Mouse (Mus musculus) adipocyte (in vitro differentiated cells): Measurements from ENCODE around the gene Alyref.

ENCODE experiments used
- DNase-seq: peaks from one replicate; pipeline ENCODE4 v3.0.0-alpha.2; 2016; ENCODE audit warnings: low spot score

Alyref gene

DNA sequence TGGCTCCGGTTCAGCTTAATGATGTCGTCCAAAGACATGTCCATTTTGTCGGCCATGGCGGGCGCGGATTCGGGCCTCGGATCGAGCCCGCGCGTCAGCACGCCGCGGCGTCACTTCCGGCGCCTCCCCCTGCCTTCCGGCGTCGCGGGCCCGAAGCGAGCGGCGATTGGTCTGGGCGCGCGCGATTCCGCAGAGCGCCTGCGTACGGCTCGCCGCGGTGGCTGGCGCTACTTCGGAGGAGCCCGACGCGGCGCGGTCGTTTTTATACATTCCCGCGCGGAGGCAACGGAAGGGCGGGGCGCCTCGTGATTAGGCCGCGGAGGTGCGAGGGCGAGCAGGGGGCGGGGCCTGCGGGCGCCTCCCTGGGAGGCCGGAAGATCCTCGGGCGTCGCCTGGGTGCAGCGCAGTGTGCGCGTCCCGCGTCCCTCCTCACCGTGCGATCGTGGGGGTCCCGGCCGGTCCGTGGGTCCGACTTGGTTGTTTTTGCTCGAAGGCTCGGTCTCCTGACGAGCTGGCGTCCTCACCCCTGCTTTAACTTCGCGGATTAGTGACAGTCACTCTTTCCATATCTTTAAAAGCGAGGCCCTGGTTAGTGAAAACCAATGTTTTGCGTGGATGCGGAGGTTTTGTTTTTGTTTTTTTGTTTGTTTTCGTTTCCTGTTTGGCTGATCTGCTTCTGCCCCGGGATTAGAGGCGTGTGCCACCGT is at the start of gene Alyref, which contains the start of gene Anapc11:
TSS of gene Alyref (minus strand) at position 83 of the 707 bp plus-strand sequence.
TSS of gene Anapc11 (plus strand) at position 139 of the 707 bp plus-strand sequence.
- DNase-seq, result peak; percentile 94

DNA sequence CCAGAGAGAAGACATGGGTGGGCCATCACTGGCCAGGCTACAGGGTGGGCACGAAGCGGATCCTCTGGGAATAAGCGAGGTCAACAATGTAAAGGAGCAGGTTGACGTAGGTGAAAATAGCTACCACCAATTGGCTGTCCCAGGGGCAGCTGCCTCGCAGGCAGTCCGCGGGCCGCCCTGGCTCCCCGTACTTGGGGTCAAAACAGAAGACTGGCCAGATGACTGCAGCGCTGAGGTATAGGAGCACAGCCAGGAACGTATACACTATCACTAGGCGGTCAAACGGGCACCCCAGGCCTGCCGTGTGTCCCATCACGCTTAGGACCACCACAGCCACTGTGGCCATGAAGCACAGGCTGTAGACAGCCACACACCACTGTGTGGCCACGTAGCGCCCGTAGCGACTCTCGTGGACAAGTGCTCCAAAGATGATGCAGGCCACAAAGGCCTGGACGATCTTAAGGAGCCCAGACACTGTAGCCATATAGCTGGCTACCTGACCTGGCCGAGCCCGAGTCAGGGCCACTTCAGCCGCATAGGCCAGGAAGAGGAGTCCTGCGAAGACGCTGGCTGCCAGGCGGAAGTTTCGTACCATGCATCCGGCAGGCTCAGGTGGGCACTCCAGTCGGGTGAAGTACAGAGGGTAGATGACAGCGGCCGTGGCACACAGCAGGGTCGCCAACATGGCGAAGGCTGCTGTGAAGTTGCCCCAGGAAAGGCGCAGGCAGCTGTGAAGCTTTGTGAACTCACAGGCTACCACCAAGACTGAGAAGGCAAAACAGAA is 49.1 kb upstream of the Alyref start:
- no peak for DNase-seq

DNA sequence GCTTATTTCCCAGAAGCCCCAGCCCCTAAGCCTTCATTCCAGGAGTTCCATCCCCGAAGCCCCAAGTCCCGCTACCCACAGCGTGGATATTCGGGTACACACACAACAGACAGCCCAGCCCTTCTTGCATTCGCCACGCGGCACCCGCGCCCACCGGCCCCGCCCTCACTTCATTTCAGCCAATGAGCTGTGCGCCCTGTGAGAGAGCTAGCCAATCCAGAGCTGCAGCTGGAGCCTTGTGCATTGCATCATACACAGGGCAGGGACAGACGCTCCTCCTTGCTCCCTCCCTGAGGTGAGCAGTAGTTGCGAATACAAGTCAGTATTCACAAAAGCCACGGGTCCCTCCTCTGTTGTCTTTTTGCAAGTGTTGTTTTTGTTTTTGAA is 45.4 kb upstream of the Alyref start, which contains the start of gene Pycr1:
TSS of gene Pycr1 (minus strand) at position 169 of the 387 bp plus-strand sequence.
- DNase-seq, result peak; percentile 90

DNA sequence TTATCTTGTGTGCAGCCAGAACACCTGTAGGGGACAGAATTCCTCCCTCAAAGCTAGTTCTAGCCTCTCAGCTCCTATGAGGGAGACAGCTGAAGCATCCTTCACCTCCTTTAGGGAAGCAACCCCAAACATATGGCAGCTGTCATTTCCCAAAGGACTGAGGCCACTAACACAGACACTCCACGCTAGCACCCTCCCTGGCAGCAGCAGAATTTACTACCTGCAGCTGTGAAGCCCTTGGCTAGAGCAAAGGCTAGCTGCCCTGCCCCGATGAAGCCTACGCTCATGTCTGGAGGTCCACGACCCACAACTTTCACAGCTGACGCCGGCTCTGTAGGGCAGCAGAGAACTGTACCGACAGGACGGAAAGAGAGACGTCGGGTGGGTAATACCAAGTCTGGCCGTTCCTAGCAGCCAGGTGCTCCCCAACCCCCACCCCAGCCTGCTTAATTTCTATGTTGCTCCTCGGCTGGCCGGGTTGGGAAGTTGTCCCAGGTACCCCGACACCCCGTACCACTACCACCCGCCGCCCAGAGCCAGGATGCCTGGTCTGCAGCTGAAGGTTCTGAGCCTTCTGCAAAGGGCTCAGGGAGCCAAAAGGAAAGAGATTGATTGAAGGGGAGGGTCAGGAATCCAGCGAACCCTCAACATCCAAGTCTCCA is 44.9 kb upstream of the Alyref start:
- no peak for DNase-seq

DNA sequence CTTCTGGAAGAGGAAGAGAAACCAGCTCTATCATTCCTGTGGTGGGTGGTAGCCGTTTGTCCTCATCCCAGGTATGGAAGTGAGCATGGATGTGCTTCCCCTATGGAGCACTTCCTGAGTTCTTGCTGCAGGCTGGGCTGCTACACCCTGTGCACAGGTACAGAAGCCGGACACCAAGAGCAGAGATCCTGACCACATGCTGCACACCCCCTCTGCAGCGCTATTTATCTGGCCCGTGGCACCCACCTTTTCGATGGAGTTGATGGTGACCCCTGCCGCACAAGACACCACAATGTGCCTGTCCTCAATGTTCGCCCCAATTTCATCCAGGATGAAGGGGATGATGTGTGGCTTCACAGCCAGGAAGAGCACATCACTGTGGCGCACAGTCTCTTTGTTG is 43.7 kb upstream of the Alyref start:
- no peak for DNase-seq

DNA sequence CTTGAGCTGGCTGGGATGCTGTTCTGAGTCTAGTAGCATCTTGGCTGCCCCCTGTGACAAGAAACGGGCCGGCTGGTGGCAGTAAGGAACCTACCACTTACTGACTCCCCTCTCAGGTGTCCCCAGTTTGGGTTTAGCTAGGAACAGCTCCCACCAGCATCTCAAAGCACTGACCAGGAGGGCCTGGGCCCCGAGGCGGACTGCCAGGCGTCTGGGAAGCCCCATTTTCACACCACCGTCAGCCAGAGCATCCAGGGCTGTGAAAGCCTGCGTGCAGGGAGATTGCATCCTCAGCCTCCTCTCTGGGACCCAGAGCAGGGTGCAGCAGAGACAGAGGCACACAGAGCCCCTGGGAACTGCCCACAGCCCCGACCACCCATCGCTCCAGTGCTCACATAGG is 43.1 kb upstream of the Alyref start:
- DNase-seq, result no peak

DNA sequence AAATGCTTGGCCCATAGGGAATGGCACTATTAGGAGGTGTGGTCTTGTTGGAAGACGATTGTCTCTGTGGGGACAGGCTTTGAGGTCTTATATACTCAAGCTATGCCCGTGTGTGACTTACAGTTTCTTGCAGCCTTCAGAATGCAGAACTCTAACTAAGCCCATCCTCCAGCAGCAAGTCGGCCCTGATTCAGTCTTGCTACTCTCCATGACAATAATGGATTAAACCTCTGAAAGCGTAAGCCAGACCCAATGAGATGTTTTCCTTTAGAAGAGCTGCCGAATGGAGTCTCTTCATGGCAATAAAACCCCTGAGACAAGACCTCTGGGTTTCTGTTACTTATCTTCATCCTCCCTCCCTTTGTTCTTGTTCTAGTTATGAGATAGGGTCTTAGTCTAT is 36.6 kb upstream of the Alyref start:
- DNase-seq, result no peak

DNA sequence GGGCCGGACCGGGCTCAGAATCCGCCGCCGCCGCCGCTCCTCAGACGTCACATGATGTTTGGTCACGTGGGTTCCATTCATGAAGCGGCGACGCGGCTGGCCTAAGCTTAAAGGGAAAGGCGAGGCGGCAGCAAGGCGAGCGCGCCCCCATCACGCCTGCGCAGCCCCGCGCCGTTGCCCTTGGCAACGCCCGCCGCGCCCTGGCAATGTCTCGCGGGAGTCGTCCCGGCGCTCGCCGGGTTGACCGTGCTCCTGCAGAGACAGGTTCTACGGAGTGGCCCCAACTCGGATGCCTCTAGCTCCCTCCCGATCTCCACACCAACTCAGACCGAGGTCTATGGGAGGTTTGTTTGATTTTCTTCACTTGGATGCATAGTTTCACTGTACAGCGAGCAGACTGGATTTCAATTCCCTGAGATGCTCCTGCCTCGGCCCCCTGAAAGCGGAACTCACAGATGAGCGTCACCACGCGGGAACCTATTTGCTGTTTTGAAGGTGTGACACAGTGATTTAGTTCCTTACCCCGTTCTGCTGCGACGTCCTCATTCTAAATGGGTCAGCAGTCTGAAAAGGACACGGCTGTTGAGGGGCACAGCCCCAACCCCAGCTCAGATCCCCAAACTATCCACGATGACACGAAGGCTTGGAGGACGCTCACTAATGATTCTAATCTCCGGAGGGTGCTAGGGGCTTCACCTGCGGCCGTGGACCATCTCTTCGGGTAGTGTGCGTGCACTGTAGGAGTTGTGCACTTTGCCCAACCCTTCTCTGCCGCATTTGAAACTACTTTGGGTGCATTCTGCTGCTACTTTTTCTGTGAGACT is 35.6 kb upstream of the Alyref start, which contains the start of gene Mafg:
TSS of gene Mafg (minus strand) at position 81 of the 824 bp plus-strand sequence.
- DNase-seq, result peak; percentile 97

DNA sequence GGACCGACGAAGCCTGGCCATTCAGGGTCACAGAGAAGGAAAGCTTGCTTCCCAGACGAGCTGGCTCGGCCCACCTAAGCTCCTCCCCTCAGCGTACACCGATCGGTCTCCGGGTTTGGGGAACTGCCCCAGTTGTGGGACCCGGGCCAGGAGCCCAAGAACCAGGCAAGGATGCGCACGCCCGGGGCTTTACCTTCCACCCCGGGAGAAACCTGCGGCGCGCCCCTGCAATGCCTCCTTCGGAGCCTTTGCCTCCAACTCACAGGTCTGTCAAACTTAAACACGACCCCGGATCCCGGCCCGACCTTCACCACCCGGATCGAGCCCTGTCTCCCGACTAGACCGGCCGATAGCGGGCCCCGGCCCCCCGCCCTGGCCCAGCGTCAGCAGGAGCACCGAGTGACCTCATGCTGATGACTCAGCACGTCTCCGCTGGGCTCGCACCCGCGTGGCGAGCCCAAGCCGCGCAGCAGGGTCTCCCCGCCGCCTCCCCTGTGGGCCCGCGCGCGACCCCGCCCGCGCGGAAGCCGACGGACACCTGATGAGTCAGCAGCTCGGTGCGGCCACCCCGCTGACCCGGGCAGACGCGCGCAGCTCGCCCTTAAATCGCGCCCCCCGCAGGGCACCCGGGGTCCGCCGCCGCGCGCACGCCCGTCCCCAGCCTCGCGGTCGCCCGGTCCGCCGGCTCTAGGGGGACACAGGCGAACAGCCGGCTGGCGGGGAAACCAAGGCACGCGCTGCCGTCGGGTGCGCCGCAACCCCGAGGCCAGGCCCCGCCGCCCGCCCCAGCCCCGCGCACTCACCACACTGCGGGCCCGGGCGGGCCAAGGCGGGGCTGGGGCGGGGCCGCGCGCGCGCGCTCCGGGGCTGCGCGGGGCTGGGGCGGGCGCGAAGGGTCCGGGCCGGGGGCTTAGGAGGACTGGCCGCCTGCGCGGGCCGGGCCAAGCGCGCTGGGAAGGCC is 34.7 kb upstream of the Alyref start:
- DNase-seq, result peak; percentile 83

DNA sequence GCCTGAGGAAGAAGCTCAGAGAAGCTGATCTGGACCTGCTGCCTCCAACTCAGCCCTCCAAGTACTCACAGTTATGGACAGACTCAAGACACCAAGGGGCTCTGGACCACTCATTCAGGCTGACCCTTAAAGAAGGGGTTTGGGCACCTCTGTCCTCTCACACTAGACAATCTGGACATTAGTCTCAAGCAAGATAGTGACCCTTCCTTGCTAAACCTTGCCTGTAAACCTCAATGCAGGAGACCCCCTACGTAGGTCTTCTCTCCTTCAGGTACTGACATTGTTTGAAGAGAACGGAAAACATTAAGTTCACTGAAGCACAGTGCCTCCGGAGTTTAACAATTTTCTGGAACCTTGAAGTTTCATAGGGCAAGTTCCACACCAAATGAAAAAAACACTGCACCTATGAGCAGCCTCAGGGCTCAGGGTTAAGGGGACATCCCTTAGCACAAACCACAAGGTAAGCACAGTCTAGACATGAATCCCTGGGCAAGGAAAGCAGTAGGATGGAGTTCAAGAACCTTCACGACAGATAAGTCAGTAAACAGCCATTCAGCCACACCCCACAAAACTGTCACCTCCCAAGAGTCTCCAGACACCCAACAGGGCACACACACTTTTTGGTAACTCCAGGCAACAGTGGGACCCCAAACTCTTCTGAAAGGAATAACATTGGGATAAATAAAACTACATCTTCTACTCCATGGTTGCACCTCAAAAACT is 33.7 kb upstream of the Alyref start:
- peak; percentile 29 for DNase-seq

DNA sequence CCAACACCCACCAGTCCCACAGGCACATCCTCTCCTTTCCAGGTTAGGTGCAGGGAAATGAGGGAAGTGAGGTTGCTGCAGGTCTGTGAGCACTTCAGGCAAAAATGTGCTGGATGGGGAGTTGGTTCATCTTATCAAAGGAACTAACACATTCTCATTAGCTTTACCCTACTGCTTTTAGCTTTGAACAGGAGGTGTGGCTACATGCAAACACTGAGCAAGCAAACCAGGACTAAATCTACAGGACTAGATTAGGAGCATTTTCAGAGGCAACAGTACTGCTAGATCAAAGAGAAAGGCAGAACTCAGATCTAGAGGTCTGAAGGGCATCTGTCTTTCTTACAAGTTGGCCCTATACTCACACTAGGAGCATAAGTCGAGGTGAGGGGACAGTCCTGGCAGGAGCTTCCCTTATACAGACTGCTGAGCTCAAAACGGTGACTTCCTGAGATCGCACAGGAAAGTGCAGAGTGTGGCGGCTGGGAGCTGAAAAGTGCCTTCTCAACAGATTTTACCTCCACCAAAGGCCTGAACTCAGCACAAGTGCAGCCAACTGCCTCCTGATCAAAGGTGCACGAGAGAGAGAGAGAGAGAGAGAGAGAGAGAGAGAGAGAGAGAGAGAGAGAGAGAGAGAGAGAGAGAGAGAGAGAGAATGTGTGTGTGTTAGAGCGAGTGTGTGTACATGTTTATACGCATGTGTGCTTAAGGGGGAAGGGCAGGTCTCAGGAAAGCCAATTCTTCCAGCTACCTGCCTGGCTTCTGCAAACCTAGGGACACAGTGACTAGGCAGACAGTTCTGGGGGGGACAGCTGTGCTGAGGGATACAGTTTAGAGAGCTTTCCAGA is 32.9 kb upstream of the Alyref start:
- peak; percentile 27 for DNase-seq

DNA sequence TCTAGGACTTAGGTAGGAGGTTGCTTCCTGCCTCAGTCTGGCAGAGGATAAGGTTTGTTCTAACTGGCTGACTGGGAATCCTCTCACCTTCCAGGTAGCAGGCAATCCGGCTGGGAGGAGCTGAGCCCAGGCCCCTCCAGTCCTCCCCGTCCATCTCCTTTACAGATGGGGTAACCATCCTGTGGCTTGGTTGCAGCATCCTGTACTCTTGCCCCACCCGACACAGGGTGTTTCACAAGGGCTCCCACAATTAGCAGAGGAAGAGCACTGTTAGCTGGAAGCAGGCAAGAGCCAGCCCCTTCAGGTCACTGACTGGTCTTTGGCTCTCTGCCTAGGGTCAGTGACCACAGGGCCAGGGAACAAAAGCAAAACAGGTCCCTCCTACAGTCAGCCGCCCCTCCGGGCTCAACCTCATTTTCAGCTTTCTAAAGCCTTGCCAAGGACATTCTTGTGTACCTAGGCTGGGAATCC is 32.3 kb upstream of the Alyref start:
- peak; percentile 54 for DNase-seq

DNA sequence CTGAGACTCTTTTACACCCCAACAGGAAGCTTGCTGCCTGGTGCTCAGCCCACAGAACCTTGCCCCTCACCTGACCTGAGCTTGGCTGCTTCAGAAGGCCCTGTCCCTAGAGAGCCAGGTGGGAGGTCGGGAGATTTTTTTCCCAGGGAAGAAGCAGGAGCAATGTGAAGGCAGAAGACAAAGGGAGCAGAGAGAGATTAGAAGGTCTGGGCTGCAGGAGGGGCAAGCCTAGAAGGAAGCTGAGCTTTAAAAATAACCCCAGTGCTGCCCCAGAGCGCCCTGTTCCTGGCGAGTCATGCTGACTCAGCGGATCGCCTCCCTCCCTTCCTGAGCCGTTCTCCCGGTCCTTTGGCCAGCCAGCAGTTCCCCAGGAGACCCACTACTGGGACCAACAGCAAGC is 31.7 kb upstream of the Alyref start:
- peak; percentile 48 for DNase-seq

DNA sequence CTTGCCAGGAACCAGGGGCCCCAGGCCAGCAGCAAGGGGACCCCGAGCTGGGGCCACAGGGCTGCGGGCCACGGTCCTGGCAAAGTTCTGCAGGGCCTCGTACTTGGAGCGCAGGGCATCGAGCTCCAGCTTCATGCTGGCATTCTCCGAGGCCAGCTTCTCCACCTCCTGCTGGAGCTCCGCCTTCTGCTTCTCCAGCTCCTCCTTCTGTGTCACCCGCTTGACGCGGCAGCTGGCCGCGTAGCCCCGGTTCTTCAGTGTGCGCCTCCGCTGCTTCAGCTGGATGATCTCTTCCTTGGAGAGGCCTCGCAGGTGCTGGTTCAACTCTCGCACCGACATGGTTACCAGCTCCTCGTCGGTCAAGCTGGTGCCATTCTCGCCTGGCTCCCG is 31.2 kb upstream of the Alyref start:
- no peak for DNase-seq

DNA sequence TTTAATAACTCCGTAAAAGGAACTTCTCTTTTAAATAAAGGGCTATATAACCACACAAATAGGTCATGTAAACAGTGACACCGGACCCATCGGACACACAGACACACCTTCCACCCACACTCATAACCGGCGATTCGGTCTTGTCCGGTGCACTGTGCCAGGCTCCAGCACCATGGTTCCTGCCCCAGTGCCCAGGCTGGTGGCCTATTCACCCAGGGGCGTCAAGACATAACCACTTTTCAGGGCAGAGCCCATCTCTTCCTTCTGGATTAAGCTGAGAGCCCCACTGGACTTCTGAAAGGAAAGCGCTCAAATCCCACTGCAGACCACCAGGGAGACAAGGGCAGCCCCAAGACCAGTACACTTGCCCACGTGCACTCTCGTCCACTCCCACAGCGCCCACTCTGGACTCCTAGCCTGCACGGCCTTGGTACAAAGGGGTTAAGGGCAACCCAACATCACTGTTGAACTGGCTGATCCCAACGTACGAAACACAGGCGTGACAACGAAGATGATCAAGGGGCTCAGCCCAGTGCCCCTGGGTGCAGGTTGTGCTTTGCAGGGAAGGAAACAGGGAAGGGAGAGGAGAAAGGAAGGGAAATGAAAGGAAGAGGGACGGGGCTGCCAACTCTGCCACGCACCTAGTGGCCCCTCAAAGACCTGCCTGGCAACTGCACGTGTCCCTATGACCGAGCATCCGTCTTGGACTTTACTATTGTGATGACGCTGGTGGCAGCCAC is 30.6 kb upstream of the Alyref start:
- DNase-seq, result no peak

DNA sequence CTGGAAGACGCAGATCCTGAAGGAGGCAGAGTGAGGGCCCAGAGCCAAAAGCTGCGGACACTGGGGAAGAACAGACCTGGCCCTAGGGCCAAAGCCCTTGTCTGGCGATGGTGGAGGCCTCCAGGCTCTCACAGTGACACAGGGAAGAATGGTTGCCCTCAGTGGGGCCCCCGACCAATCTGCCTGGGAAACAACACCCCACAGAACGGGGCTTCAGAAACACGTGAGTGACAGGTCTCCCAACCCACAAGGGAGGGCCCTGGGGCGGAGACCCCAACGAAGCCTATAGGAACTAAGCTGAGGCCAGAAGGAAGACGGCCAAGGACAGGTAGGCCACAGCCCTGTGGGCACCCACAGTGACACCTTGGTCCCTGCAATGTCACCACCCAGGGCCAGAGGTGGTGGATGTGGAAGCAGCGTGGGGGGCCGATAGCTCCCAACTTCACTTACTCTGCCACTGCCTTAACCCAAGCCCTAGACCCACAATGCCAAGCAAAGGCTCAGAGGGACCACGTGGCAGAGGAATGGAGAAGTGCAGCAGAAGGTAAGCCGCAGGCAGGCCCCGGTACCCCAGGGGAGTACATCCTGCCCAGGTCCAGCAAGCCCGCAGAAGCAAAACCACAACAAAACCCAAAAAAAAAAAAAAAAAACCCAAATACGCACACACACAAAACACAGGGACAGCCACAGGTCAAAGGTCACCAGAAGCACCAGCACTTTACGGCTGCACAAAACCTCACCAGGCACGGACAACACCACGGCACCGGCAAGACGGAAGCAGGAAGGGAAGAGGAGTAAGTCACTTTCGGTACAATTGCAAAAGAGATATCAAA is 29.5 kb upstream of the Alyref start:
- no peak for DNase-seq

DNA sequence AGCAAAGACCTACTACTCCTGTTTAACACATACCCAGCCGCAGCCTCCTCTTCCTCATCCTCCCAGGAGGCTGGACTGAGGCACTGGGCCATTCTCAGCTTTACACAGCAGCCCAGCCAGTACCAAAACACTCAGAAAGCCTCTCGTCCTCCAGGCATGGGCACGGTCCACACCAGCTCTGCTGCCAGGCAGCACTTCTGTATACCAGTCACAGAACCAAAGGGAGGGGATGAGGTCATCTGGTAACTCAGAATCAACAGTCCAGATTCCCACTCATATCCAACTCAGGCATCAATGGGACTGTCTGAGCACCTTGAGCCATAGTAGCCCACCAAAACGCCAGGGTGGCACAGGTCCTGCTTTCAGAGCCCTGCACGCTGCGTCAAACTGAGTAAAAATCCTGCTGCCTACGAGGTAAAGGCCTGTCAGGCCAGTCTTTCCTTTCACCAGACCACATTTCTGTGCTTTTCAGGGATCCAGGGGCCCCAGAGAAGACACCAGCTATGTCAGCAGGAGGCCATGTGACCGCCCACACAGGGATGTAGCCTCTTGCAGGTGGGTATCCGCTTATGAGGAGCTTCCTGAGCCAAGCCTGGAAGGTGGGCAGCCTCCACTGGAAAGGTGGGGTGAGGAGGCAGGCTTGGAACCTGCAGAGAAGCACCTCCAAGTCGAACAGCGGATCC is 28.8 kb upstream of the Alyref start:
- DNase-seq, result no peak
